Comparison of ENCODE assay signal across 22 mouse cellular contexts in genomic region chr14:30881718-30882108, GRCm38 (mm10). TPM values are rescaled to one million over a fixed set of nuclear protein-coding genes. Genes with fewer than 3 reads are reported as not detected.
DNase-seq lines count a peak whose midpoint lies in the region; ATAC-seq and TF ChIP-seq lines count a peak whose summit lies in the region.
"Had no signal": no experiment of that assay in that cellular context is flagged by ENCODE, and none has a peak within 500 bp of the region (broad histone marks: within the 10 kb centered on the region; RNA-seq: fewer than 3 reads in every experiment).

No protein-coding gene starts in this region.

- peak overlapping the region; percentile 73 for H3K4me3 ChIP-seq in gastrocnemius, adult 2 months
- H3K4me3 ChIP-seq: embryonic facial prominence, embryonic 12.5 days; erythroblast, embryonic 14.5 days; forebrain, embryonic 13.5 days; heart, embryonic 15.5 days; hindbrain, embryonic 15.5 days; intestine, embryonic 15.5 days; limb, embryonic 12.5 days; midbrain, embryonic 12.5 days had no signal

- intact Hi-C loops in gastrocnemius, adult 2 months (cut with DNase I), result loop anchor here (5.0 kb wide), 2 partner anchors 164 to 184 kb away; no protein-coding TSS in a partner anchor
- intact Hi-C loops in gastrocnemius, postnatal 36 days (cut with DNase I), result loop anchor here (2.0 to 5.0 kb wide), 4 partner anchors 15 to 289 kb away; partner anchors contain the start of gene Tmem110

- DNase-seq in gastrocnemius, adult 2 months, result no peak
- DNase-seq in gastrocnemius, postnatal 36 days, result no peak
- DNase-seq in brain, adult 2 months (ENCODE audit: low read depth, low spot score), result peak; percentile 66
- peak; percentile 67 for DNase-seq in cerebellum, adult 9-10 months
- DNase-seq in left cerebral cortex, adult 8-10 months (ENCODE audit: low spot score in 2 of 2), result no peak
- no peak for DNase-seq in thymus, postnatal 4 days

- peak; percentile 0; the same call in 1 of the 2 replicates for TF ChIP-seq CTCF in gastrocnemius, adult 2 months (IDR thresholded peaks at IDR 0.05)

- H3K27ac ChIP-seq in gastrocnemius, adult 2 months, result peak overlapping the region; percentile 97
- H3K27ac ChIP-seq: embryonic facial prominence, embryonic 12.5 days; forebrain, embryonic 13.5 days; heart, embryonic 15.5 days; hindbrain, embryonic 15.5 days; intestine, embryonic 15.5 days; limb, embryonic 12.5 days; midbrain, embryonic 12.5 days; stomach, postnatal 0 days had no signal

- peak; percentile 14; the same call in 1 of the 2 replicates for ATAC-seq in megakaryocyte progenitor cell, adult 5-6 weeks (replicated peaks; ENCODE audit: poor library complexity)
- ATAC-seq: forebrain, embryonic 13.5 days; intestine, embryonic 15.5 days; liver, postnatal 0 days; Patski had no signal

RNA-seq across cellular contexts. Expression of gene Mustn1, which starts 2.7 kb away (rescaled TPM):
- 10 to 100 TPM; 53.6 to 65.4 TPM for total RNA-seq in gastrocnemius, adult 2 months (2021)
- 10 to 100 TPM; 56.6 to 62.5 TPM for total RNA-seq in gastrocnemius, postnatal 36 days (2021)
- total RNA-seq in megakaryocyte progenitor cell, adult 5-6 weeks (2015), result 0.47 and 0.49 TPM in 2 replicates
- total RNA-seq in megakaryocyte progenitor cell, adult 5-6 weeks (2017), result 0.27 and 0.50 TPM in 2 replicates
- total RNA-seq in left cerebral cortex, adult 8-10 months (2022), result 1 to 10 TPM; 2.1 to 4.1 (median 2.2) TPM

RNA-seq across cellular contexts. Expression of gene Itih4, which starts 4.6 kb away (rescaled TPM):
- total RNA-seq in gastrocnemius, adult 2 months (2021), result under 1 TPM; 0.11 to 0.13 TPM
- under 1 TPM in 1 of 2 experiments, not detected in 1; 0.38 TPM for total RNA-seq in gastrocnemius, postnatal 36 days (2021)
- not detected in 2 replicates for total RNA-seq in megakaryocyte progenitor cell, adult 5-6 weeks (2015)
- total RNA-seq in megakaryocyte progenitor cell, adult 5-6 weeks (2017), result not detected in 2 replicates
- total RNA-seq in left cerebral cortex, adult 8-10 months (2022), result under 1 TPM in 2 of 4 experiments, not detected in 2; 0.16 to 0.35 TPM
- total RNA-seq: gastrocnemius, postnatal 14 days; layer of hippocampus, postnatal 25 days; left cerebral cortex, postnatal 14 days had no signal

RNA-seq across cellular contexts. Expression of gene Itih3, which starts 41.8 kb away (rescaled TPM):
- total RNA-seq in gastrocnemius, adult 2 months (2021), result under 1 TPM; 0.10 to 0.25 TPM
- under 1 TPM; 0.12 to 0.23 TPM for total RNA-seq in gastrocnemius, postnatal 36 days (2021)
- not detected in 2 replicates for total RNA-seq in megakaryocyte progenitor cell, adult 5-6 weeks (2015)
- not detected in 2 replicates for total RNA-seq in megakaryocyte progenitor cell, adult 5-6 weeks (2017)
- 10 to 100 TPM; 32.1 to 49.7 (median 37.8) TPM for total RNA-seq in left cerebral cortex, adult 8-10 months (2022)
- total RNA-seq: G1E had no signal

RNA-seq across cellular contexts. Expression of gene Tmem110, which starts 56.3 kb away (rescaled TPM):
- total RNA-seq in gastrocnemius, adult 2 months (2021), result 10 to 100 TPM in 1 of 2 experiments, 1 to 10 TPM in 1; 6.2 to 12.6 TPM
- 1 to 10 TPM; 6.2 to 7.0 TPM for total RNA-seq in gastrocnemius, postnatal 36 days (2021)
- total RNA-seq in megakaryocyte progenitor cell, adult 5-6 weeks (2015), result 7.1 and 10.9 TPM in 2 replicates
- 6.4 and 9.8 TPM in 2 replicates for total RNA-seq in megakaryocyte progenitor cell, adult 5-6 weeks (2017)
- 10 to 100 TPM; 24.3 to 28.8 (median 25.5) TPM for total RNA-seq in left cerebral cortex, adult 8-10 months (2022)

Comparison
In these comparisons a context has a peak if more than half of its experiments do, and no peak if none do; other contexts are left out.
1. DNase-seq: peak in brain, adult 2 months (single experiment) and cerebellum, adult 9-10 months (single experiment); none in gastrocnemius, adult 2 months (single experiment), gastrocnemius, postnatal 36 days (0 of 2), left cerebral cortex, adult 8-10 months (0 of 2) and thymus, postnatal 4 days (single experiment).
2. RNA of gene Mustn1, which starts 2.7 kb away (total RNA-seq): 53.6 to 65.4 TPM in gastrocnemius, adult 2 months and 56.6 to 62.5 TPM in gastrocnemius, postnatal 36 days; 2.1 to 4.1 TPM in left cerebral cortex, adult 8-10 months and 0.27 to 0.50 TPM in megakaryocyte progenitor cell, adult 5-6 weeks; every median in the first group is over 10 times any median in the second.
3. RNA of gene Itih3, which starts 41.8 kb away (total RNA-seq): 32.1 to 49.7 TPM in left cerebral cortex, adult 8-10 months; 0.10 to 0.25 TPM in gastrocnemius, adult 2 months, 0.12 to 0.23 TPM in gastrocnemius, postnatal 36 days and not detected in megakaryocyte progenitor cell, adult 5-6 weeks; every median in the first group is over 10 times any median in the second.